Comparison of ENCODE assay signal across 10 mouse cellular contexts in genomic region chr5:114155168-114155933, GRCm38 (mm10). TPM values are rescaled to one million over a fixed set of nuclear protein-coding genes. Genes with fewer than 3 reads are reported as not detected.
DNase-seq lines count a peak whose midpoint lies in the region; ATAC-seq and TF ChIP-seq lines count a peak whose summit lies in the region.
"Had no signal": no experiment of that assay in that cellular context is flagged by ENCODE, and none has a peak within 500 bp of the region (broad histone marks: within the 10 kb centered on the region; RNA-seq: fewer than 3 reads in every experiment).

No protein-coding gene starts in this region.

- intact Hi-C loops in gastrocnemius, adult 2 months (cut with DNase I): no loop called here

- TF ChIP-seq POLR2A in kidney, adult 2 months (IDR thresholded peaks at IDR 0.05; ENCODE audit: low read depth, low read length): no peak

- DNase-seq in heart, postnatal 0 days (ENCODE audit: low spot score): peak; percentile 16
- no peak for DNase-seq in heart, adult 18-20 months
- peak; percentile 88 for DNase-seq in gastrocnemius, adult 2 months
- peak; percentile 77 for DNase-seq in kidney, adult 2 months
- DNase-seq in lung, postnatal 36 days: peak; percentile 85
- DNase-seq in Muller cell, postnatal 12 days (ENCODE audit: inconsistent ontology term): no peak
- DNase-seq: right cerebral cortex, postnatal 25 days had no signal

- H3K27ac ChIP-seq in heart, postnatal 0 days (ENCODE audit: low read depth): peak overlapping the region; percentile 15; the same call in 1 of the 2 replicates
- peak overlapping the region; percentile 88 for H3K27ac ChIP-seq in gastrocnemius, adult 2 months
- peak overlapping the region; percentile 54 for H3K27ac ChIP-seq in kidney, adult 2 months (ENCODE audit: insufficient read depth, low read depth, low read length)

- TF ChIP-seq EP300 in heart, postnatal 0 days (IDR thresholded peaks at IDR 0.05; ENCODE audit: low read depth): no peak

- no peaks in the 10 kb centered on the region for H3K27me3 ChIP-seq in heart, postnatal 0 days (ENCODE audit: control insufficient read depth, insufficient read depth, low read length)
- no peaks in the 10 kb centered on the region for H3K27me3 ChIP-seq in kidney, adult 2 months (replicated peaks; ENCODE audit: control insufficient read depth, insufficient read depth, low read length)

- no peaks in the 10 kb centered on the region for H3K36me3 ChIP-seq in heart, postnatal 0 days (replicated peaks; ENCODE audit: control insufficient read depth, insufficient read depth, low read length)
- no peaks in the 10 kb centered on the region for H3K36me3 ChIP-seq in kidney, adult 2 months (ENCODE audit: control insufficient read depth, insufficient read depth, low read length)

- H3K4me1 ChIP-seq in heart, postnatal 0 days (ENCODE audit: control insufficient read depth, insufficient read depth): peaks cover 31% of the 10 kb centered on the region; the same call in 1 of the 2 replicates
- H3K4me1 ChIP-seq in kidney, adult 2 months (ENCODE audit: control insufficient read depth, insufficient read depth, low read length): 0 out of 2 replicates have a peak, but pooled peaks cover 3% of the 10 kb centered on the region

- no peak overlapping the region for H3K4me3 ChIP-seq in heart, postnatal 0 days (ENCODE audit: low read depth, low read length)
- H3K4me3 ChIP-seq in gastrocnemius, adult 2 months: peak overlapping the region; percentile 49
- H3K4me3 ChIP-seq in kidney, adult 2 months (ENCODE audit: insufficient read depth, low read depth, low read length): no peak overlapping the region

- 0 out of 2 replicates have a peak, but pooled peaks have one; percentile 31 for ATAC-seq in heart, postnatal 0 days (ENCODE audit: insufficient read depth, low read depth)
- ATAC-seq in monocyte, adult 5-6 weeks (replicated peaks; ENCODE audit: insufficient number of reproducible peaks, low FRiP score, low TSS enrichment, poor library complexity, severe bottlenecking): no peak
- ATAC-seq: forebrain, embryonic 16.5 days had no signal

- no peak overlapping the region for H3K9ac ChIP-seq in heart, postnatal 0 days (replicated peaks; ENCODE audit: low read depth, low read length)

- WGBS in heart, postnatal 0 days: 22% methylated on average over 9 of the region's 9 CpGs
- 43% methylated on average over 9 of the region's 9 CpGs for WGBS in kidney, adult 2 months

- H3K9me3 ChIP-seq in heart, postnatal 0 days (replicated peaks; ENCODE audit: control insufficient read depth, low read length): no peaks in the 10 kb centered on the region

- H3K4me2 ChIP-seq in heart, postnatal 0 days (ENCODE audit: low read depth, low read length): no peak overlapping the region
- H3K4me2 ChIP-seq: midbrain, embryonic 11.5 days had no signal

- no peak for TF ChIP-seq CTCF in heart, postnatal 0 days (IDR thresholded peaks at IDR 0.05; ENCODE audit: low read depth)
- TF ChIP-seq CTCF in gastrocnemius, adult 2 months (IDR thresholded peaks at IDR 0.05): no peak
- TF ChIP-seq CTCF in kidney, adult 2 months (conservative IDR thresholded peaks at IDR 0.05; ENCODE audit: insufficient read depth, insufficient read length, low read depth, low read length): 0 out of 2 replicates have a peak, but pooled peaks have one; percentile 0

RNA-seq across cellular contexts. Expression of gene Acacb, which starts 9.0 kb away (rescaled TPM):
- 50.7 and 70.1 TPM in 2 replicates for total RNA-seq in heart, postnatal 0 days (2014; rRNA removed; ENCODE audit: low replicate concordance)
- 15.3 and 17.5 TPM in 2 replicates for polyA plus RNA-seq in heart, postnatal 0 days (2015; fragmentation: Nextera tagmentation; extraction: Ambion mirVana)
- 100 to 1,000 TPM; 238 to 247 TPM for total RNA-seq in heart, adult 18-20 months (2021)
- total RNA-seq in gastrocnemius, adult 2 months (2021): 100 to 1,000 TPM; 177 to 191 TPM
- 34.5 and 36.6 TPM in 2 replicates for polyA plus RNA-seq in kidney, adult 2 months (2012; rRNA removed)
- total RNA-seq in monocyte, adult 5-6 weeks (2017): 0.10 to 0.21 TPM (median 0.19 TPM) in 3 replicates

RNA-seq across cellular contexts. Expression of gene Ung, which starts 25.2 kb away (rescaled TPM):
- total RNA-seq in heart, postnatal 0 days (2014; rRNA removed; ENCODE audit: low replicate concordance): 15.0 and 31.4 TPM in 2 replicates
- polyA plus RNA-seq in heart, postnatal 0 days (2015; fragmentation: Nextera tagmentation; extraction: Ambion mirVana): 25.0 and 26.5 TPM in 2 replicates
- 10 to 100 TPM; 24.8 to 26.0 TPM for total RNA-seq in heart, adult 18-20 months (2021)
- total RNA-seq in gastrocnemius, adult 2 months (2021): 10 to 100 TPM in 1 of 2 experiments, 1 to 10 TPM in 1; 9.2 to 10.5 TPM
- 2.6 and 3.7 TPM in 2 replicates for polyA plus RNA-seq in kidney, adult 2 months (2012; rRNA removed)
- total RNA-seq in monocyte, adult 5-6 weeks (2017): 1.9 to 4.0 TPM (median 2.7 TPM) in 3 replicates

RNA-seq across cellular contexts. Expression of gene Alkbh2, which starts 27.3 kb away (rescaled TPM):
- total RNA-seq in heart, postnatal 0 days (2014; rRNA removed; ENCODE audit: low replicate concordance): 0.27 and 2.4 TPM in 2 replicates
- 4.0 and 4.1 TPM in 2 replicates for polyA plus RNA-seq in heart, postnatal 0 days (2015; fragmentation: Nextera tagmentation; extraction: Ambion mirVana)
- total RNA-seq in heart, adult 18-20 months (2021): 1 to 10 TPM; 1.3 to 1.5 TPM
- under 1 TPM; 0.28 to 0.61 TPM for total RNA-seq in gastrocnemius, adult 2 months (2021)
- 8.4 and 9.6 TPM in 2 replicates for polyA plus RNA-seq in kidney, adult 2 months (2012; rRNA removed)
- total RNA-seq in monocyte, adult 5-6 weeks (2017): 1.6 to 12.8 TPM (median 8.9 TPM) in 3 replicates

Comparison
In these comparisons a context has a peak if more than half of its experiments do, and no peak if none do; other contexts are left out.
1. DNase-seq: peak in heart, postnatal 0 days (single experiment), gastrocnemius, adult 2 months (single experiment), kidney, adult 2 months (single experiment) and lung, postnatal 36 days (single experiment); none in heart, adult 18-20 months (0 of 2) and Muller cell, postnatal 12 days (single experiment).
2. H3K27ac ChIP-seq: peak in every context shown above with its lines; median percentile 88 in gastrocnemius, adult 2 months; 54 in kidney, adult 2 months; 15 in heart, postnatal 0 days.
3. RNA of gene Acacb, which starts 9.0 kb away (total RNA-seq): 238 to 247 TPM in heart, adult 18-20 months, 177 to 191 TPM in gastrocnemius, adult 2 months and 50.7 to 70.1 TPM in heart, postnatal 0 days; 0.10 to 0.21 TPM in monocyte, adult 5-6 weeks; every median in the first group is over 10 times any median in the second.